Mouse (Mus musculus): ENCODE measurements around the gene Itgb2.
A peak's percentile ranks its signal among the peaks of the same experiment; 100 is the strongest.

Itgb2 gene

GRCm38 (mm10) chr10:77530140-77530539, at the start of gene Itgb2:
Gene Itgb2 (plus strand): TSS chr10:77530252.
- no peak for DNase-seq (ENCODE audit: low read depth, low spot score)

- DNase-seq (ENCODE audit: low read depth, low spot score), result no peak
Measured at GRCm38 (mm10) chr10:77481814-77482213, 48.2 kb upstream of the Itgb2 start.

- no peak for DNase-seq (ENCODE audit: low read depth, low spot score)
Measured at GRCm38 (mm10) chr10:77484205-77484935, 45.7 kb upstream of the Itgb2 start.

- no peak for DNase-seq (ENCODE audit: low read depth, low spot score)
Measured at GRCm38 (mm10) chr10:77485786-77486185, 44.3 kb upstream of the Itgb2 start.

GRCm38 (mm10) chr10:77488168-77488567, 41.9 kb upstream of the Itgb2 start:
- no peak for DNase-seq (ENCODE audit: low read depth, low spot score)

GRCm38 (mm10) chr10:77491585-77491984, 38.5 kb upstream of the Itgb2 start:
- DNase-seq (ENCODE audit: low read depth, low spot score), result no peak

GRCm38 (mm10) chr10:77492885-77493284, 37.2 kb upstream of the Itgb2 start:
- DNase-seq (ENCODE audit: low read depth, low spot score), result no peak

GRCm38 (mm10) chr10:77497185-77497584, 32.9 kb upstream of the Itgb2 start:
- DNase-seq (ENCODE audit: low read depth, low spot score), result no peak

GRCm38 (mm10) chr10:77498254-77498653, 31.8 kb upstream of the Itgb2 start:
- no peak for DNase-seq (ENCODE audit: low read depth, low spot score)

- no peak for DNase-seq (ENCODE audit: low read depth, low spot score)
Measured at GRCm38 (mm10) chr10:77500636-77501035, 29.4 kb upstream of the Itgb2 start.

GRCm38 (mm10) chr10:77502967-77503922, 26.8 kb upstream of the Itgb2 start:
- no peak for DNase-seq (ENCODE audit: low read depth, low spot score)

GRCm38 (mm10) chr10:77504143-77504542, 25.9 kb upstream of the Itgb2 start:
- no peak for DNase-seq (ENCODE audit: low read depth, low spot score)

GRCm38 (mm10) chr10:77506526-77506925, 23.5 kb upstream of the Itgb2 start:
- DNase-seq (ENCODE audit: low read depth, low spot score), result no peak

- DNase-seq (ENCODE audit: low read depth, low spot score), result no peak
Measured at GRCm38 (mm10) chr10:77506961-77507577, 23.0 kb upstream of the Itgb2 start.

GRCm38 (mm10) chr10:77507779-77508178, 22.3 kb upstream of the Itgb2 start:
- no peak for DNase-seq (ENCODE audit: low read depth, low spot score)

GRCm38 (mm10) chr10:77508744-77509143, 21.3 kb upstream of the Itgb2 start:
- DNase-seq (ENCODE audit: low read depth, low spot score), result no peak

- DNase-seq (ENCODE audit: low read depth, low spot score), result peak; percentile 45
Measured at GRCm38 (mm10) chr10:77509403-77510187, 20.5 kb upstream of the Itgb2 start.

GRCm38 (mm10) chr10:77510225-77510982, 19.6 kb upstream of the Itgb2 start:
- DNase-seq (ENCODE audit: low read depth, low spot score), result no peak

GRCm38 (mm10) chr10:77515385-77516348, 14.4 kb upstream of the Itgb2 start, which contains the start of gene Fam207a:
Gene Fam207a (minus strand): TSS chr10:77515785.
- DNase-seq (ENCODE audit: low read depth, low spot score), result peak; percentile 86
